Mouse (Mus musculus) cerebellum, adult 2 months (tissue): Measurements from ENCODE around the gene Pold2. TPM values are rescaled to one million over a fixed set of nuclear protein-coding genes. Genes with fewer than 3 reads are reported as not detected.
A peak's percentile ranks its signal among the peaks of the same experiment; 100 is the strongest.

ENCODE experiments used
- DNase-seq, 2 experiments: peaks; one replicate each; pipeline ENCODE4 v3.0.0; 2021
- H3K27ac ChIP-seq: fragments of 200-500 bp; 2 replicates; pipeline ENCODE4 v1.5.1; 2012; ENCODE audit warnings: low read length, control low read depth, inconsistent platforms; ENCODE audit not compliant: insufficient read depth
- H3K27me3 ChIP-seq: fragments of 200-500 bp; 2 replicates; pipeline ENCODE4 v1.6.1; 2012; ENCODE audit warnings: inconsistent platforms, mild to moderate bottlenecking, low read length, moderate library complexity; ENCODE audit not compliant: control insufficient read depth, insufficient read depth
- H3K4me1 ChIP-seq: fragments of 200-500 bp; 2 replicates; pipeline ENCODE4 v1.6.1; 2011; ENCODE audit warnings: low read length; ENCODE audit not compliant: control insufficient read depth, insufficient read depth
- H3K4me3 ChIP-seq: fragments of 200-500 bp; replicated peaks from 2 replicates; pipeline ENCODE3; 2011; ENCODE audit warnings: mild to moderate bottlenecking, low read depth, low read length, control low read depth; ENCODE audit not compliant: insufficient read depth
- CTCF ChIP-seq: fragments of 200-500 bp; IDR thresholded peaks from 2 replicates; pipeline ENCODE4 v1.5.1; 2011; ENCODE audit warnings: low read depth, mild to moderate bottlenecking, control low read depth, low read length, moderate library complexity, borderline replicate concordance; ENCODE audit not compliant: insufficient read depth
- POLR2A ChIP-seq: fragments of 200-500 bp; IDR thresholded peaks from 2 replicates; pipeline ENCODE4 v1.6.1; 2011; ENCODE audit warnings: low read length, control low read depth, borderline replicate concordance; ENCODE audit not compliant: insufficient read depth
- WGBS: fragments of 180-500 bp; shearing (Covaris S2); methylation state at CpG from one replicate; pipeline ENCODE4 v1.1.7; 2018; 5-methylcytosine and 5-hydroxymethylcytosine counted together
- polyA plus RNA-seq: library from polyadenylated mRNA; depleted of rRNA; stranded (reverse); fragments of >200 nt; gene quantifications from 2 replicates; pipeline ENCODE4 v1.2.3, GENCODE M21; 2012

The Pold2 gene
- polyA plus RNA-seq, 1 experiment = 47.4 TPM

DNA sequence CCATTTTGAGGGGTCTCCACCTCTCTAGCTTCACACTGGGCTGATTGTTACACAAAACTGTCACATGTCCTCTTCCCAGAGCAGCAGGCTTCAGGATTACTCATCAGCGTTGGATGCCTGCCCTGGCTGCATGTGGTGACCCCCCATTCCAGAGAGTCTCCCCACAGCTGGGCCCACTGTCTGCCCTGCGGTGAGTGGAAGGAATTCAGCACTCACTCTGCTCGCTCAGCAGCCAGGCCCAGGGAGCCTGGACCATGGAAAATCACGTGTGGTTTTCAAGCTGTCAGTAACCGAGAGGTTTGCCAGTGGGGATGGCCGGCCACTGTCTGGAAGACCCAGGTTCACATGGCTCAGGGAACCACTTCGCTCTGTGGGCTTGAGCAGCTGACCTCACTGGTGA, 22.2 kb downstream of the Pold2 start:
- no peak overlapping the region for H3K27ac ChIP-seq
- no peaks in the 10 kb centered on the region for H3K27me3 ChIP-seq
- no peak for TF ChIP-seq POLR2A
- TF ChIP-seq CTCF = no peak
- H3K4me3 ChIP-seq = no peak overlapping the region
- peak in 1 of 2 experiments; percentile 35 for DNase-seq
- 0 out of 2 replicates have a peak, but pooled peaks cover 3% of the 10 kb centered on the region for H3K4me1 ChIP-seq
- WGBS = 21% methylated on average over 7 of the region's 7 CpGs

GRCm38 (mm10) chr11:5855481-5855880, 22.6 kb downstream of the Pold2 start:
- Histone ChIP-seq H3K4me1 (0 out of 2 replicates have a peak, but pooled peaks cover 3% of the 10 kb centered on the region), H3K27ac (no peak overlapping the region), H3K4me3 (no peak overlapping the region), H3K27me3 (no peaks in the 10 kb centered on the region)
- no peak for DNase-seq
- TF ChIP-seq POLR2A = no peak
- no peak for TF ChIP-seq CTCF

GRCm38 (mm10) chr11:5852314-5852713, 25.8 kb downstream of the Pold2 start:
- WGBS = 18% methylated on average over 1 of the region's 1 CpGs
- no peak for DNase-seq
- 0 out of 2 replicates have a peak, but pooled peaks cover 3% of the 10 kb centered on the region for H3K4me1 ChIP-seq
- no peaks in the 10 kb centered on the region for H3K27me3 ChIP-seq
- H3K4me3 ChIP-seq = no peak overlapping the region
- H3K27ac ChIP-seq = no peak overlapping the region
- no peak for TF ChIP-seq POLR2A
- no peak for TF ChIP-seq CTCF

- TF ChIP-seq CTCF (no peak), POLR2A (no peak)
- H3K27me3 ChIP-seq = no peaks in the 10 kb centered on the region
- no peak for DNase-seq
- H3K4me1 ChIP-seq = 0 out of 2 replicates have a peak, but pooled peaks cover 3% of the 10 kb centered on the region
- H3K4me3 ChIP-seq = no peak overlapping the region
- 63% methylated on average over 4 of the region's 4 CpGs for WGBS
- no peak overlapping the region for H3K27ac ChIP-seq
These were observed 26.9 kb downstream of the Pold2 start for GRCm38 (mm10) chr11:5851021-5851736.

DNA sequence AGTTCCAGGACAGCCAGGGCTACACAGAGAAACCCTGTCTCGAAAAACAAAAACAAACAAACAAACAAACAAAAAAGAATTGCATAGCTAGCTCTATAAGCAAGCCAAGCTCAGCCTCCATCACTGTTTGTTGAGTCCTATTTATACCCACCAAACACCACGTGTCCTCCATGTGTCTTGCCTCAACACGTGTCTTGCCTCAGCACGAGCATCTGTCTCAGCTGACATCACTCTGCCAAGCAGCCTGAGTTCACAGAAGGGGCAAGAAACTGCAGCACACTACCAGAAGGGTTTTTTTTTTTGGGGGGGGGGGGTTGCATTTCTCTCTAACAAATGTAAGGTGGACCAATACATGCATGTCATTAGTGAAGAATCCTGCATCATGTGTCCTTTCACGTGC, 27.6 kb downstream of the Pold2 start:
- no peaks in the 10 kb centered on the region for H3K4me1 ChIP-seq
- no peak overlapping the region for H3K4me3 ChIP-seq
- no peak for TF ChIP-seq POLR2A
- TF ChIP-seq CTCF = no peak
- no peak for DNase-seq
- no peaks in the 10 kb centered on the region for H3K27me3 ChIP-seq
- H3K27ac ChIP-seq = no peak overlapping the region
- WGBS = 52% methylated on average over 5 of the region's 5 CpGs

DNA sequence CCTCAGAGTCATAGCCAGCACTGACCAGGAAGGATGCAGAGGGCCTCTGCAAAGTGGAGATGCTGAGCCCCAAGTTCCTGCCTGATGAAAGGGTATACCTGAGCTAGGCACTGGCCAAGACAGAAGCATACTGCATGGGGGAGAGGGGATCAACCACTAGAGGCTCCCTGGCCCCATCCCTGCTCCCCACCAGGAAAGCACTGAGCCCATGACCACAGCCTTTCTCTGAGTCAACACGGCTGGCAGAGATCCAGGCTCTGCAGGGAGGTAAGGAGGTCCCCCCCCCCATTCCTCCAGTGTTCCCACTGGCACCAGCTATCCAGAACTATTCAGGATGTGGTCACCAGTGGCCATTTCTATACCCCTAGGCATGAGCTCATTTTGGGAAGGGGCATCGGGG, 28.8 kb downstream of the Pold2 start:
- WGBS = 51% methylated on average over 2 of the region's 2 CpGs
- Histone ChIP-seq H3K27me3 (no peaks in the 10 kb centered on the region), H3K4me1 (no peaks in the 10 kb centered on the region), H3K4me3 (no peak overlapping the region), H3K27ac (no peak overlapping the region)
- TF ChIP-seq POLR2A = no peak
- no peak for DNase-seq

- 13% methylated on average over 6 of the region's 6 CpGs for WGBS
These were observed 29.4 kb downstream of the Pold2 start for GRCm38 (mm10) chr11:5848741-5849140.

GRCm38 (mm10) chr11:5846639-5847345, 31.3 kb downstream of the Pold2 start:
- no peak overlapping the region for H3K27ac ChIP-seq
- H3K27me3 ChIP-seq = no peaks in the 10 kb centered on the region
- no peak for TF ChIP-seq POLR2A
- TF ChIP-seq CTCF = no peak
- H3K4me1 ChIP-seq = no peaks in the 10 kb centered on the region
- no peak for DNase-seq
- no peak overlapping the region for H3K4me3 ChIP-seq
- WGBS = 56% methylated on average over 7 of the region's 7 CpGs

More at GRCm38 (mm10) chr11:5848741-5849140, 29.4 kb downstream of the Pold2 start:
- Histone ChIP-seq H3K4me3 (no peak overlapping the region), H3K27ac (no peak overlapping the region), H3K4me1 (no peaks in the 10 kb centered on the region), H3K27me3 (no peaks in the 10 kb centered on the region)
- DNase-seq = no peak
- TF ChIP-seq CTCF (no peak), POLR2A (no peak)
